Mouse (Mus musculus) small intestine, adult 2 months (tissue): Measurements from ENCODE around the gene Fcgr2b.

Experiments used
- CTCF ChIP-seq: fragments of 200-500 bp; IDR thresholded peaks from 2 replicates; pipeline ENCODE4 v1.5.1; 2012; ENCODE audit warnings: low read depth, mild to moderate bottlenecking, control low read depth, inconsistent platforms, low read length, moderate library complexity, mixed read lengths; ENCODE audit not compliant: insufficient replicate concordance, insufficient read length; ENCODE audit errors: extremely low read depth
- POLR2A ChIP-seq: fragments of 200-500 bp; IDR thresholded peaks from 2 replicates; pipeline ENCODE4 v1.6.1; 2012; ENCODE audit warnings: low read depth, mild to moderate bottlenecking, control low read depth, inconsistent platforms, low read length, moderate library complexity

DNA sequence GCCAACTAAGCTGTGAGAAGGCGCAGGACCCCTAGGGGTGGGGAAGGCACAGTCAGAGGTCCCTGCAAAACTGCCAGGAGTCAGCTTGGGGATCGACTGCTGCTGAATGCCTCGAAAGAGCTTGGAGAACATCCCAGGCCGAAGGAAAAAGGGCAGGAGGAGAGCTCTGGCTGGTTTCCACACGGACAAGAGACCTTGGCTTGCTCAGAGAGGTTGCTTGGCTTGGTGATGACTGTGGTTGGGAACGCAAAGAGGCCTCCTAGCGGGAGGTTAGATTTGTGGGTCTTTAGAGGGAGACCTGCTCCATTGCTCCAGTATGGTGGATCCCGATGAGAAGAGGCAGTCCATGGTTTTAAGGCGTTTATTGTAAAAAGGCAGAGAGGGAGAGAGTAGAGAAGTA, 13.3 kb upstream of the Fcgr2b start:
- TF ChIP-seq CTCF: no peak
- no peak for TF ChIP-seq POLR2A
